Mouse (Mus musculus) ES-E14 (cell line): ENCODE results near the gene E2f4.

Source experiments
- CHD2 ChIP-seq: IDR thresholded peaks from 2 replicates; pipeline ENCODE4 v1.6.1; 2014; ENCODE audit warnings: mild to moderate bottlenecking, low read depth, low read length, inconsistent platforms
- HCFC1 ChIP-seq: IDR thresholded peaks from 2 replicates; pipeline ENCODE4 v1.6.1; 2012; ENCODE audit warnings: low read length, inconsistent platforms, borderline replicate concordance; ENCODE audit not compliant: insufficient read depth
- MAFK ChIP-seq: IDR thresholded peaks from 2 replicates; pipeline ENCODE4 v1.6.1; 2014; ENCODE audit warnings: mild to moderate bottlenecking, low read depth, low read length, inconsistent platforms; ENCODE audit not compliant: insufficient read depth
- ZC3H11A ChIP-seq: IDR thresholded peaks from 2 replicates; pipeline ENCODE4 v1.6.1; 2012; ENCODE audit warnings: low read depth, mild to moderate bottlenecking, inconsistent platforms, low read length, borderline replicate concordance
- ZNF384 ChIP-seq: IDR thresholded peaks from 2 replicates; pipeline ENCODE4 v1.6.1; 2012; ENCODE audit warnings: low read depth, low read length, inconsistent platforms

DNA sequence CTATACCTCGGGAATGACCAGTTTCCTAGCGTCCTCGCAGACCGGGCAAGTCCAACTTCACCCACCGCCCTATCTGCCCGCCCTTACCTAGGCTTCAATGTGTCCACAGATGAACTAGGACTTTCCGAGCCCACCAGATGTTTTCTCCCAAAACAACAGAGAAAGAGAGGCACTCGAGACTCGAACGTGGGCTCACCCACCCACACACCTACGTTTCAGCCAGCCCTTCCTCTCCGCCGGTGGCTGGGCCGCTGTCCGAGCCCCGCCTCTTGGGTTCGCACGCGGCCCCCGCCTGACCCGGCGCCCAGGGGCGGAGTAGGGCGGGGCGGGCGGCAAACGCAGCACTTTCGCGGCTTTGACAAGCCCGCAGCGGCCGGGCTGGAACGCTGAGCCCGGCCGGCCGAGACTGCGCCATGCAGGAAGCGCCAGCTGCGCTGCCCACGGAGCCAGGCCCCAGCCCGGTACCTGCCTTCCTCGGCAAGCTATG, 28.0 kb upstream of the E2f4 start, which contains the start of gene Hsf4:
- TF ChIP-seq ZNF384 (no peak), MAFK (no peak), CHD2 (no peak), HCFC1 (no peak), ZC3H11A (no peak)
